Mouse (Mus musculus): ENCODE data around the gene Iqce. TPM values are rescaled to one million over a fixed set of nuclear protein-coding genes. Genes with fewer than 3 reads are reported as not detected.

Gene Iqce
- polyA plus RNA-seq, 1 experiment from 2014 or later, result 17.9 TPM

- DNase-seq (ENCODE audit: low spot score), result no peak
- Histone ChIP-seq H3K27me3 (ENCODE audit: insufficient read depth, poor library complexity, severe bottlenecking) (no peaks in the 10 kb centered on the region), H3K4me1 (peaks cover 10% of the 10 kb centered on the region; the same call in 1 of the 2 replicates), H3K27ac (no peak overlapping the region), H3K4me3 (no peak overlapping the region), H3K9me3 (peaks cover 8% of the 10 kb centered on the region), H3K36me3 (peaks cover 73% of the 10 kb centered on the region)
- 78% methylated on average over 6 of the region's 6 CpGs for WGBS
Measured at GRCm38 (mm10) chr5:140672115-140672514, 30.1 kb downstream of the Iqce start.

GRCm38 (mm10) chr5:140663621-140664180 is 38.5 kb downstream of the Iqce start:
- no peak overlapping the region for H3K4me3 ChIP-seq
- peaks cover 11% of the 10 kb centered on the region for H3K36me3 ChIP-seq
- 59% methylated on average over 7 of the region's 7 CpGs for WGBS
- peaks cover 44% of the 10 kb centered on the region for H3K4me1 ChIP-seq
- H3K27me3 ChIP-seq (ENCODE audit: insufficient read depth, poor library complexity, severe bottlenecking), result 0 out of 2 replicates have a peak, but pooled peaks cover 8% of the 10 kb centered on the region
- no peak for DNase-seq (ENCODE audit: low spot score)
- 0 out of 2 replicates have a peak overlapping the region, but pooled peaks have one; percentile 83 for H3K27ac ChIP-seq
- peaks cover 2% of the 10 kb centered on the region for H3K9me3 ChIP-seq

GRCm38 (mm10) chr5:140662741-140663592 is 39.2 kb downstream of the Iqce start:
- H3K4me3 ChIP-seq, result no peak overlapping the region
- H3K27ac ChIP-seq, result peak overlapping the region; percentile 83
- H3K9me3 ChIP-seq, result no peaks in the 10 kb centered on the region
- H3K36me3 ChIP-seq, result peaks cover 3% of the 10 kb centered on the region; the same call in 1 of the 2 replicates
- 0 out of 2 replicates have a peak, but pooled peaks cover 8% of the 10 kb centered on the region for H3K27me3 ChIP-seq (ENCODE audit: insufficient read depth, poor library complexity, severe bottlenecking)
- no peak for DNase-seq (ENCODE audit: low spot score)
- H3K4me1 ChIP-seq, result peaks cover 43% of the 10 kb centered on the region
- WGBS, result 60% methylated on average over 17 of the region's 17 CpGs

- H3K27me3 ChIP-seq (ENCODE audit: insufficient read depth, poor library complexity, severe bottlenecking), result 0 out of 2 replicates have a peak, but pooled peaks cover 8% of the 10 kb centered on the region
- H3K9me3 ChIP-seq, result no peaks in the 10 kb centered on the region
- 36% methylated on average over 12 of the region's 12 CpGs for WGBS
- no peak for DNase-seq (ENCODE audit: low spot score)
- H3K4me1 ChIP-seq, result peaks cover 38% of the 10 kb centered on the region
- H3K4me3 ChIP-seq, result no peak overlapping the region
- peak overlapping the region; percentile 83 for H3K27ac ChIP-seq
- no peaks in the 10 kb centered on the region for H3K36me3 ChIP-seq
Measured at GRCm38 (mm10) chr5:140661875-140662643, 40.1 kb downstream of the Iqce start.

GRCm38 (mm10) chr5:140661427-140661826 is 40.8 kb downstream of the Iqce start:
- 42% methylated on average over 8 of the region's 8 CpGs for WGBS
- H3K4me3 ChIP-seq, result no peak overlapping the region
- no peaks in the 10 kb centered on the region for H3K36me3 ChIP-seq
- peak overlapping the region; percentile 83 for H3K27ac ChIP-seq
- H3K9me3 ChIP-seq, result no peaks in the 10 kb centered on the region
- H3K4me1 ChIP-seq, result peaks cover 38% of the 10 kb centered on the region
- DNase-seq (ENCODE audit: low spot score), result no peak
- 0 out of 2 replicates have a peak, but pooled peaks cover 8% of the 10 kb centered on the region for H3K27me3 ChIP-seq (ENCODE audit: insufficient read depth, poor library complexity, severe bottlenecking)

- DNase-seq (ENCODE audit: low spot score), result no peak
Measured at GRCm38 (mm10) chr5:140660398-140660797, 41.8 kb downstream of the Iqce start.

GRCm38 (mm10) chr5:140659607-140660272 is 42.4 kb downstream of the Iqce start:
- H3K4me1 ChIP-seq, result peaks cover 38% of the 10 kb centered on the region
- H3K9me3 ChIP-seq, result no peaks in the 10 kb centered on the region
- 47% methylated on average over 16 of the region's 16 CpGs for WGBS
- H3K27me3 ChIP-seq (ENCODE audit: insufficient read depth, poor library complexity, severe bottlenecking), result 0 out of 2 replicates have a peak, but pooled peaks cover 8% of the 10 kb centered on the region
- no peaks in the 10 kb centered on the region for H3K36me3 ChIP-seq
- no peak for DNase-seq (ENCODE audit: low spot score)
- no peak overlapping the region for H3K4me3 ChIP-seq
- no peak overlapping the region for H3K27ac ChIP-seq

More at GRCm38 (mm10) chr5:140660398-140660797, 41.8 kb downstream of the Iqce start:
- 75% methylated on average over 1 of the region's 1 CpGs for WGBS
- Histone ChIP-seq H3K27me3 (ENCODE audit: insufficient read depth, poor library complexity, severe bottlenecking) (0 out of 2 replicates have a peak, but pooled peaks cover 8% of the 10 kb centered on the region), H3K4me3 (no peak overlapping the region), H3K9me3 (no peaks in the 10 kb centered on the region), H3K4me1 (peaks cover 38% of the 10 kb centered on the region), H3K27ac (no peak overlapping the region; the same call in 1 of the 2 replicates), H3K36me3 (no peaks in the 10 kb centered on the region)

GRCm38 (mm10) chr5:140654096-140654845 is 47.9 kb downstream of the Iqce start:
- peaks cover 25% of the 10 kb centered on the region for H3K4me1 ChIP-seq
- DNase-seq (ENCODE audit: low spot score), result no peak
- H3K27ac ChIP-seq, result peak overlapping the region; percentile 47; the same call in 1 of the 2 replicates
- H3K36me3 ChIP-seq, result no peaks in the 10 kb centered on the region
- 0 out of 2 replicates have a peak, but pooled peaks cover 10% of the 10 kb centered on the region for H3K27me3 ChIP-seq (ENCODE audit: insufficient read depth, poor library complexity, severe bottlenecking)
- 80% methylated on average over 15 of the region's 15 CpGs for WGBS
- H3K9me3 ChIP-seq, result no peaks in the 10 kb centered on the region
- H3K4me3 ChIP-seq, result no peak overlapping the region

- H3K27me3 ChIP-seq (ENCODE audit: insufficient read depth, poor library complexity, severe bottlenecking), result 0 out of 2 replicates have a peak, but pooled peaks cover 8% of the 10 kb centered on the region
- no peak for DNase-seq (ENCODE audit: low spot score)
- no peaks in the 10 kb centered on the region for H3K9me3 ChIP-seq
- no peaks in the 10 kb centered on the region for H3K36me3 ChIP-seq
- peak overlapping the region; percentile 63; the same call in 1 of the 2 replicates for H3K27ac ChIP-seq
- WGBS, result 66% methylated on average over 7 of the region's 7 CpGs
- no peak overlapping the region for H3K4me3 ChIP-seq
- H3K4me1 ChIP-seq, result peaks cover 32% of the 10 kb centered on the region
Measured at GRCm38 (mm10) chr5:140652587-140652986, 49.6 kb downstream of the Iqce start.

GRCm38 (mm10) chr5:140651231-140651630 is 50.9 kb downstream of the Iqce start:
- Histone ChIP-seq H3K9me3 (no peaks in the 10 kb centered on the region), H3K4me3 (no peak overlapping the region), H3K36me3 (0 out of 2 replicates have a peak, but pooled peaks cover 3% of the 10 kb centered on the region), H3K4me1 (peaks cover 46% of the 10 kb centered on the region), H3K27ac (no peak overlapping the region), H3K27me3 (ENCODE audit: insufficient read depth, poor library complexity, severe bottlenecking) (0 out of 2 replicates have a peak, but pooled peaks cover 8% of the 10 kb centered on the region)
- 83% methylated on average over 11 of the region's 11 CpGs for WGBS
- no peak for DNase-seq (ENCODE audit: low spot score)

GRCm38 (mm10) chr5:140649881-140650414 is 52.2 kb downstream of the Iqce start:
- Histone ChIP-seq H3K27me3 (ENCODE audit: insufficient read depth, poor library complexity, severe bottlenecking) (0 out of 2 replicates have a peak, but pooled peaks cover 8% of the 10 kb centered on the region), H3K27ac (peak overlapping the region; percentile 98), H3K9me3 (no peaks in the 10 kb centered on the region), H3K36me3 (peaks cover 7% of the 10 kb centered on the region), H3K4me3 (peak overlapping the region; percentile 96; the same call in 1 of the 2 replicates), H3K4me1 (peaks cover 59% of the 10 kb centered on the region)
- DNase-seq (ENCODE audit: low spot score), result no peak
- 62% methylated on average over 7 of the region's 7 CpGs for WGBS
